Mouse (Mus musculus) small intestine, adult 2 months (tissue): Measurements from ENCODE around the gene Zbtb7b. TPM values are rescaled to one million over a fixed set of nuclear protein-coding genes. Genes with fewer than 3 reads are reported as not detected.
A peak's percentile ranks its signal among the peaks of the same experiment; 100 is the strongest.
"Not testable (repeated sequence)": the region's sequence is repeated elsewhere in the genome, so short reads cannot be mapped to it uniquely, and the experiment has no call there.

Experiments used
- H3K27ac ChIP-seq: fragments of 200-500 bp; 2 replicates; pipeline ENCODE4 v1.5.1; 2012; ENCODE audit warnings: low read depth, low read length, control low read depth, inconsistent platforms; ENCODE audit not compliant: insufficient read depth
- H3K27me3 ChIP-seq: fragments of 200-500 bp; 2 replicates; pipeline ENCODE4 v1.6.1; 2012; ENCODE audit warnings: mild to moderate bottlenecking, moderate library complexity, low read length, inconsistent platforms; ENCODE audit not compliant: control insufficient read depth, insufficient read depth
- H3K36me3 ChIP-seq: fragments of 200-500 bp; 2 replicates; pipeline ENCODE4 v1.6.1; 2012; ENCODE audit warnings: mild to moderate bottlenecking, low read length, control low read depth, inconsistent platforms; ENCODE audit not compliant: control insufficient read depth, insufficient read depth
- H3K4me1 ChIP-seq: fragments of 200-500 bp; 2 replicates; pipeline ENCODE4 v1.6.1; 2012; ENCODE audit warnings: low read length, inconsistent platforms, mixed read lengths; ENCODE audit not compliant: control insufficient read depth, insufficient read depth, insufficient read length
- H3K4me3 ChIP-seq: fragments of 200-500 bp; 2 replicates; pipeline ENCODE4 v1.5.1; 2012; ENCODE audit warnings: low read depth, mild to moderate bottlenecking, control low read depth, inconsistent platforms, low read length, moderate library complexity
- CTCF ChIP-seq: fragments of 200-500 bp; IDR thresholded peaks from 2 replicates; pipeline ENCODE4 v1.5.1; 2012; ENCODE audit warnings: low read depth, mild to moderate bottlenecking, control low read depth, inconsistent platforms, low read length, moderate library complexity, mixed read lengths; ENCODE audit not compliant: insufficient replicate concordance, insufficient read length; ENCODE audit errors: extremely low read depth
- POLR2A ChIP-seq: fragments of 200-500 bp; IDR thresholded peaks from 2 replicates; pipeline ENCODE4 v1.6.1; 2012; ENCODE audit warnings: low read depth, mild to moderate bottlenecking, control low read depth, inconsistent platforms, low read length, moderate library complexity
- WGBS: fragments of 180-500 bp; shearing (Covaris S2); methylation state at CpG from one replicate; pipeline ENCODE4 v1.1.7; 2018; 5-methylcytosine and 5-hydroxymethylcytosine counted together
- polyA plus RNA-seq: library from polyadenylated mRNA; depleted of rRNA; stranded (reverse); fragments of >200 nt; gene quantifications from 2 replicates; pipeline ENCODE4 v1.2.3, GENCODE M21; 2012

Gene Zbtb7b
- polyA plus RNA-seq, 1 experiment = 262 TPM

GRCm38 (mm10) chr3:89430171-89431159 lies 35.9 kb upstream of the Zbtb7b start, which contains the start of gene Pygo2:
Gene Pygo2, plus strand, starts transcription at chr3:89430214.
- no peaks in the 10 kb centered on the region for H3K27me3 ChIP-seq
- peak; percentile 54 for TF ChIP-seq POLR2A
- no peak for TF ChIP-seq CTCF
- peak within 1 kb of the TSS; percentile 19; the same call in 1 of the 2 replicates for H3K27ac ChIP-seq
- peak within 1 kb of the TSS; percentile 84 for H3K4me3 ChIP-seq
- WGBS = 2% methylated on average over 68 of the region's 68 CpGs
- H3K4me1 ChIP-seq = peaks cover 2% of the 10 kb centered on the region
- peaks cover 36% of the 10 kb centered on the region for H3K36me3 ChIP-seq

- not testable (repeated sequence) for H3K27ac ChIP-seq, H3K27me3 ChIP-seq, H3K4me1 ChIP-seq, H3K4me3 ChIP-seq
- 96% methylated on average over 7 of the region's 7 CpGs for WGBS
- peaks cover 43% of the 10 kb centered on the region for H3K36me3 ChIP-seq
Measured at GRCm38 (mm10) chr3:89429021-89429420, 34.4 kb upstream of the Zbtb7b start.

- TF ChIP-seq CTCF (no peak), POLR2A (no peak)
- no peaks in the 10 kb centered on the region for H3K27me3 ChIP-seq
- no peak overlapping the region for H3K27ac ChIP-seq
- peaks cover 33% of the 10 kb centered on the region for H3K36me3 ChIP-seq
- peaks cover 6% of the 10 kb centered on the region for H3K4me1 ChIP-seq
- 95% methylated on average over 4 of the region's 4 CpGs for WGBS
- H3K4me3 ChIP-seq = no peak overlapping the region
Measured at GRCm38 (mm10) chr3:89425876-89426275, 31.3 kb upstream of the Zbtb7b start.

- Histone ChIP-seq H3K36me3 (peaks cover 33% of the 10 kb centered on the region), H3K4me1 (peaks cover 7% of the 10 kb centered on the region), H3K27ac (no peak overlapping the region), H3K4me3 (no peak overlapping the region), H3K27me3 (no peaks in the 10 kb centered on the region)
- TF ChIP-seq CTCF (no peak), POLR2A (no peak)
- WGBS = 69% methylated on average over 5 of the region's 5 CpGs
Measured at GRCm38 (mm10) chr3:89425141-89425525, 30.6 kb upstream of the Zbtb7b start.

- H3K4me1 ChIP-seq = peaks cover 7% of the 10 kb centered on the region
- H3K36me3 ChIP-seq = peaks cover 33% of the 10 kb centered on the region
- no peaks in the 10 kb centered on the region for H3K27me3 ChIP-seq
- TF ChIP-seq POLR2A = no peak
- no peak for TF ChIP-seq CTCF
- H3K27ac ChIP-seq = 0 out of 2 replicates have a peak overlapping the region, but pooled peaks have one; percentile 17
- H3K4me3 ChIP-seq = no peak overlapping the region
- WGBS = 69% methylated on average over 5 of the region's 5 CpGs
Measured at GRCm38 (mm10) chr3:89424416-89425140, 30.0 kb upstream of the Zbtb7b start.

GRCm38 (mm10) chr3:89422556-89423205 lies 28.1 kb upstream of the Zbtb7b start:
- Histone ChIP-seq H3K27ac (no peak overlapping the region), H3K4me1 (peaks cover 7% of the 10 kb centered on the region), H3K27me3 (no peaks in the 10 kb centered on the region), H3K4me3 (no peak overlapping the region), H3K36me3 (peaks cover 33% of the 10 kb centered on the region)
- TF ChIP-seq CTCF (no peak), POLR2A (no peak)
- 73% methylated on average over 6 of the region's 6 CpGs for WGBS
